14 mouse cellular contexts compared by ENCODE assay signal in the genomic region with DNA sequence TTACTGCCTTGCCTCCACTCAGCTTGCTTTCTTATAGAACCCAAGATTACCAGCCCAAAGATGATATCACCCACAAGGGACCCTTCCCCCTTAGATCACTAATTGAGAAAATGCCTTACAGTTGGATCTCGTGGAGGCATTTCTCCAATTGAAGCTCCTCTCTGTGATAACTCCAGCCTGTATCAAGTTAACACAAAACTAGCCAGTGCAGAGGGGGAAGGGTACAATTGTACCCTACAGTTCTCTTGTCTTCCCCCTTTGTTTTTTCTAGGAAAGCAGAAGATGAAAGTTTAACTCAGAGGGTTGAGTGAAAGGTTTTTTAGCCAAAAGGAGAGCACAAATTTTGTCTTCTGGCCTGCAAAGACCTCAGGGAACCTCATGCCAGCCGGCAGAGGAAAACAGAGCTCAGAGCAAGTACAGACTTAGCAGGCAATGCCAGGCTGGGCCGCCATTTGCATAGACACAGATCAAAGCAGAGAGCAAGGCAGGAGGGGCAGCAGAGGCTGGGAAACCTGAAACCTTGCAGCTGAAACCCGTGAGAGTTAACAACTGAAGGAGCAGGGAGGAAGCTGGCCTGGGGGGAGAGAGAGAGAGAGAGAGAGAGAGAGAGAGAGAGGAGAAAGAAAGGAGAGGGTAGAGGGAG. TPM values are rescaled to one million over a fixed set of nuclear protein-coding genes. Genes with fewer than 3 reads are reported as not detected.
DNase-seq lines count a peak whose midpoint lies in the region; ATAC-seq lines count a peak whose summit lies in the region.
"Had no signal": no experiment of that assay in that cellular context is flagged by ENCODE, and none has a peak within 500 bp of the region (broad histone marks: within the 10 kb centered on the region; RNA-seq: fewer than 3 reads in every experiment).

No protein-coding gene starts in this region.

- H3K4me1 ChIP-seq in kidney, embryonic 15.5 days = no peaks in the 10 kb centered on the region
- H3K4me1 ChIP-seq in limb, embryonic 12.5 days (replicated peaks) = no peaks in the 10 kb centered on the region; the same call in 1 of the 2 replicates
- H3K4me1 ChIP-seq: forebrain, embryonic 12.5 days; liver, embryonic 13.5 days had no signal

- H3K27ac ChIP-seq in kidney, embryonic 15.5 days = peak overlapping the region; percentile 51; the same call in 1 of the 2 replicates
- H3K27ac ChIP-seq in limb, embryonic 12.5 days = no peak overlapping the region
- H3K27ac ChIP-seq: forebrain, embryonic 12.5 days; liver, embryonic 13.5 days had no signal

- WGBS in kidney, embryonic 15.5 days = 7% methylated on average over 4 of the region's 4 CpGs
- 0% methylated on average over 4 of the region's 4 CpGs for WGBS in limb, embryonic 12.5 days

- no peak overlapping the region for H3K4me2 ChIP-seq in kidney, embryonic 15.5 days
- H3K4me2 ChIP-seq in limb, embryonic 12.5 days = peak overlapping the region; percentile 9; the same call in 1 of the 2 replicates
- H3K4me2 ChIP-seq: forebrain, embryonic 12.5 days; liver, embryonic 13.5 days had no signal

- no peak overlapping the region for H3K9ac ChIP-seq in kidney, embryonic 15.5 days
- H3K9ac ChIP-seq in limb, embryonic 12.5 days (replicated peaks) = no peak overlapping the region
- H3K9ac ChIP-seq: forebrain, embryonic 12.5 days; liver, embryonic 13.5 days had no signal

- H3K36me3 ChIP-seq in kidney, embryonic 15.5 days = no peaks in the 10 kb centered on the region
- no peaks in the 10 kb centered on the region for H3K36me3 ChIP-seq in limb, embryonic 12.5 days
- H3K36me3 ChIP-seq: forebrain, embryonic 12.5 days; liver, embryonic 13.5 days had no signal

- no peaks in the 10 kb centered on the region for H3K27me3 ChIP-seq in kidney, embryonic 15.5 days
- H3K27me3 ChIP-seq in limb, embryonic 12.5 days = no peaks in the 10 kb centered on the region
- H3K27me3 ChIP-seq: forebrain, embryonic 12.5 days; liver, embryonic 13.5 days had no signal

- no peak for DNase-seq in kidney, adult 8-10 months
- DNase-seq in R1 (ENCODE audit: low read depth, low spot score) = peak; percentile 5
- DNase-seq in embryo, embryonic 11.5 days (ENCODE audit: low read depth, low spot score) = peak; percentile 16
- DNase-seq in retina, embryonic 14.5 days (ENCODE audit: low spot score) = no peak
- no peak for DNase-seq in cerebellum, postnatal 4 days (ENCODE audit: low spot score in 2 of 2)
- DNase-seq: adrenal gland, postnatal 10 days; cerebellum, postnatal 36 days; liver, embryonic 13.5 days; lung, postnatal 10 days; spleen, adult 18-20 months had no signal

- H3K9me3 ChIP-seq in kidney, embryonic 15.5 days (replicated peaks) = no peaks in the 10 kb centered on the region
- 0 out of 2 replicates have a peak, but pooled peaks cover 8% of the 10 kb centered on the region for H3K9me3 ChIP-seq in limb, embryonic 12.5 days
- H3K9me3 ChIP-seq: forebrain, embryonic 12.5 days; liver, embryonic 13.5 days had no signal

- ATAC-seq in kidney, embryonic 15.5 days (replicated peaks; ENCODE audit: low FRiP score) = peak; percentile 96
- peak; percentile 79; the same call in 1 of the 2 replicates for ATAC-seq in limb, embryonic 12.5 days (ENCODE audit: insufficient number of reproducible peaks, insufficient read depth, low FRiP score, low TSS enrichment, low read depth)
- ATAC-seq in monocyte, adult 5-6 weeks (replicated peaks; ENCODE audit: insufficient number of reproducible peaks, low FRiP score, low TSS enrichment, poor library complexity, severe bottlenecking) = no peak

- no peak overlapping the region for H3K4me3 ChIP-seq in kidney, embryonic 15.5 days (replicated peaks)
- no peak overlapping the region for H3K4me3 ChIP-seq in limb, embryonic 12.5 days (replicated peaks)
- H3K4me3 ChIP-seq: forebrain, embryonic 12.5 days; liver, embryonic 13.5 days had no signal

RNA-seq across cellular contexts. Expression of a gene that starts 29.3 kb away (rescaled TPM):
- 0.19 and 0.52 TPM in 2 replicates for polyA plus RNA-seq in kidney, embryonic 15.5 days (2015; fragmentation: Nextera tagmentation; extraction: Ambion mirVana)
- polyA plus RNA-seq in limb, embryonic 12.5 days (2016; fragmentation: Nextera tagmentation; extraction: Ambion mirVana) = 0.18 and 0.24 TPM in 2 replicates
- total RNA-seq in monocyte, adult 5-6 weeks (2017) = not detected in 3 replicates

Comparison
In these comparisons a context has a peak if more than half of its experiments do, and no peak if none do; other contexts are left out.
1. DNase-seq: peak in R1 (single experiment) and embryo, embryonic 11.5 days (single experiment); none in kidney, adult 8-10 months (0 of 2), retina, embryonic 14.5 days (single experiment) and cerebellum, postnatal 4 days (0 of 2).